Mouse (Mus musculus): Measurements from ENCODE around the gene Nfix.

GRCm38 (mm10) chr8:84788896-84789295 is 11.2 kb downstream of the Nfix start:
- TF ChIP-seq CTCF (IDR thresholded peaks at IDR 0.05; ENCODE audit: low read depth, low read length) (no peak), POLR2A (IDR thresholded peaks at IDR 0.05; ENCODE audit: insufficient read depth, low read length) (no peak)

All from ES-Bruce4 (cell line).